ENCODE assay signal across 8 mouse cellular contexts in the genomic region with DNA sequence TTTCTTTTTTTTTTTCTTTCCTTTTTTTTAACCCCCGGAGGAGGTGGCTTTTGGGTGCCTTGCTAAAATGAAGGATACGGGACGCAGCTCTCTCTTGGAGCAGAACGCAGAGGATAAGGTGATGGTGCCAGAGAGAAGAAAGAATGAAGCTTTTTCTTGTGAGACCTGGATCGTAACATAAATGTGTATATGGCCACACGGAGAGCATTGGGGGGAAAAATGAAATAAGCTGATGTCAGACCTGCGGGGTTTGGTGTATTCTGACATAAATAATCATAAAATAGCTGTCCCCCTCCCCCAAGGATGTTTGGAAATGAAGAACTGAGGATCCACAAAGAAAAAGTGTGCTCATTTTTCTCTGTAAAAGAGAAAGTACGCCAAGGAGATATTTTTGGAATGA.
DNase-seq lines count a peak whose midpoint lies in the region; ATAC-seq and TF ChIP-seq lines count a peak whose summit lies in the region.

No protein-coding gene starts in this region.

- H3K4me2 ChIP-seq in kidney, embryonic 15.5 days = peak overlapping the region; percentile 91
- H3K4me2 ChIP-seq in embryonic facial prominence, embryonic 13.5 days = peak overlapping the region; percentile 85
- peak overlapping the region; percentile 89 for H3K4me2 ChIP-seq in intestine, embryonic 14.5 days (ENCODE audit: low read length)
- peak overlapping the region; percentile 68 for H3K4me2 ChIP-seq in midbrain, postnatal 0 days (ENCODE audit: low read depth, low read length, poor library complexity, severe bottlenecking)

- peak overlapping the region; percentile 56 for H3K4me3 ChIP-seq in kidney, embryonic 15.5 days (replicated peaks)
- H3K4me3 ChIP-seq in embryonic facial prominence, embryonic 13.5 days = peak overlapping the region; percentile 47
- peak overlapping the region; percentile 51 for H3K4me3 ChIP-seq in intestine, embryonic 14.5 days (ENCODE audit: low read depth, low read length)
- H3K4me3 ChIP-seq in midbrain, postnatal 0 days (ENCODE audit: low read depth, low read length) = peak overlapping the region; percentile 62

- H3K27me3 ChIP-seq in kidney, embryonic 15.5 days = peaks cover 6% of the 10 kb centered on the region; the same call in 1 of the 2 replicates
- H3K27me3 ChIP-seq in embryonic facial prominence, embryonic 13.5 days = peaks cover 26% of the 10 kb centered on the region
- H3K27me3 ChIP-seq in intestine, embryonic 14.5 days (replicated peaks; ENCODE audit: control insufficient read depth, insufficient read depth, low read length) = peaks cover 5% of the 10 kb centered on the region; the same call in 1 of the 2 replicates
- no peaks in the 10 kb centered on the region for H3K27me3 ChIP-seq in midbrain, postnatal 0 days (ENCODE audit: insufficient read depth, low read length)

- no peak overlapping the region for H3K27ac ChIP-seq in kidney, embryonic 15.5 days
- H3K27ac ChIP-seq in embryonic facial prominence, embryonic 13.5 days = no peak overlapping the region
- H3K27ac ChIP-seq in intestine, embryonic 14.5 days (ENCODE audit: low read depth) = 0 out of 2 replicates have a peak overlapping the region, but pooled peaks have one; percentile 67
- peak overlapping the region; percentile 83 for H3K27ac ChIP-seq in midbrain, postnatal 0 days (ENCODE audit: low read depth, low read length)

- no peak for DNase-seq in kidney, postnatal 36 days
- no peak for DNase-seq in intestine, embryonic 14.5 days (ENCODE audit: low spot score)
- DNase-seq in midbrain, postnatal 0 days (ENCODE audit: low spot score) = peak; percentile 14
- DNase-seq in thymus, postnatal 14 days = no peak
- no peak for DNase-seq in urinary bladder, postnatal 10 days (ENCODE audit: low spot score)
- DNase-seq in ovary, postnatal 10 days (ENCODE audit: low spot score) = no peak

- peaks cover 11% of the 10 kb centered on the region; the same call in 1 of the 2 replicates for H3K4me1 ChIP-seq in kidney, embryonic 15.5 days
- 0 out of 2 replicates have a peak, but pooled peaks cover 3% of the 10 kb centered on the region for H3K4me1 ChIP-seq in embryonic facial prominence, embryonic 13.5 days
- no peaks in the 10 kb centered on the region for H3K4me1 ChIP-seq in intestine, embryonic 14.5 days (replicated peaks; ENCODE audit: control insufficient read depth, insufficient read depth, low read length)
- H3K4me1 ChIP-seq in midbrain, postnatal 0 days (ENCODE audit: insufficient read depth, low read length) = no peaks in the 10 kb centered on the region

- no peaks in the 10 kb centered on the region for H3K36me3 ChIP-seq in kidney, embryonic 15.5 days
- no peaks in the 10 kb centered on the region for H3K36me3 ChIP-seq in embryonic facial prominence, embryonic 13.5 days
- no peaks in the 10 kb centered on the region for H3K36me3 ChIP-seq in intestine, embryonic 14.5 days (ENCODE audit: control insufficient read depth, insufficient read depth, low read length)
- no peaks in the 10 kb centered on the region for H3K36me3 ChIP-seq in midbrain, postnatal 0 days (ENCODE audit: insufficient read depth, low read length)

- ATAC-seq in kidney, embryonic 15.5 days (replicated peaks; ENCODE audit: low FRiP score) = no peak
- no peak for ATAC-seq in embryonic facial prominence, embryonic 13.5 days (ENCODE audit: insufficient number of reproducible peaks, insufficient read depth, low FRiP score, low TSS enrichment, low read depth)
- no peak for ATAC-seq in intestine, embryonic 14.5 days (replicated peaks; ENCODE audit: low FRiP score, low TSS enrichment, low read depth)
- no peak for ATAC-seq in midbrain, postnatal 0 days (ENCODE audit: low FRiP score)

- H3K9me3 ChIP-seq in kidney, embryonic 15.5 days (replicated peaks) = no peaks in the 10 kb centered on the region
- H3K9me3 ChIP-seq in embryonic facial prominence, embryonic 13.5 days = no peaks in the 10 kb centered on the region
- no peaks in the 10 kb centered on the region for H3K9me3 ChIP-seq in intestine, embryonic 14.5 days (ENCODE audit: control insufficient read depth, low read length)
- H3K9me3 ChIP-seq in midbrain, postnatal 0 days (ENCODE audit: low read length) = no peaks in the 10 kb centered on the region

- H3K9ac ChIP-seq in kidney, embryonic 15.5 days = no peak overlapping the region
- H3K9ac ChIP-seq in embryonic facial prominence, embryonic 13.5 days = peak overlapping the region; percentile 66
- peak overlapping the region; percentile 40; the same call in 1 of the 2 replicates for H3K9ac ChIP-seq in intestine, embryonic 14.5 days (ENCODE audit: low read length)
- H3K9ac ChIP-seq in midbrain, postnatal 0 days (replicated peaks; ENCODE audit: low read length, poor library complexity, severe bottlenecking) = peak overlapping the region; percentile 74

- WGBS in kidney, embryonic 15.5 days = 8% methylated on average over 8 of the region's 8 CpGs
- 9% methylated on average over 8 of the region's 8 CpGs for WGBS in embryonic facial prominence, embryonic 13.5 days
- WGBS in intestine, embryonic 14.5 days = 7% methylated on average over 8 of the region's 8 CpGs
- WGBS in midbrain, postnatal 0 days = 4% methylated on average over 8 of the region's 8 CpGs

- TF ChIP-seq CTCF in midbrain, postnatal 0 days (IDR thresholded peaks at IDR 0.05) = no peak

Comparison
In these comparisons a context has a peak if more than half of its experiments do, and no peak if none do; other contexts are left out.
1. H3K27ac ChIP-seq: peak in intestine, embryonic 14.5 days (single experiment) and midbrain, postnatal 0 days (single experiment); none in kidney, embryonic 15.5 days (single experiment) and embryonic facial prominence, embryonic 13.5 days (single experiment).
2. Peak in every context shown above with its lines, with median percentiles within 50 percentile points of each other: H3K4me2 ChIP-seq and H3K4me3 ChIP-seq.